ENCODE assay signal across 25 mouse cellular contexts in the genomic region with DNA sequence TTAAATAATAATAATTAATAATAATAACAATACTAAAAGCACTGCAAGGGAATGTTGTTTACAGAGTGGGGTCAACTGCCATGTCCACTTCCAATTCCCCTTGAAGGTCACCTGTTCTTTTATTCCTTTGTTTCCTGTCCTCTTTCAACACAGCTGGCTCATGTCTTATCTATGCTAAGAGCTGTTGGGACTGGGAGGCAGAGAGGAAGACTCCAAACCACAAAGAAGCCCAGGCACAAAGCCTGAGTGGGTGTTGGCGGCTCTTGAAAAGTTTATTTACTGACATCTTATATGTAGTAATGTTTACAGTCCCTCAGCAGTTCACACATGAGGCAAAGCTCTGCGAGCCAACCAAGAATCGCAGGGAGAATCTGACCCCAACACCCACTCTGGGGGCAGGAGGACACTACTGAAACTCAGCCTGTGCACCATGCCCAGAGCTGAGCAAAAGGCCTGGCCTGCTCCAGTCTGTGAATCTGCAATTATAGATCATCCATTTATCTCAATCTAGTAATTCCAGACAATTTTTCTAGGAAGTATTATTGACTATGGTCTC. TPM values are rescaled to one million over a fixed set of nuclear protein-coding genes. Genes with fewer than 3 reads are reported as not detected.
DNase-seq lines count a peak whose midpoint lies in the region; ATAC-seq lines count a peak whose summit lies in the region.
"Had no signal": no experiment of that assay in that cellular context is flagged by ENCODE, and none has a peak within 500 bp of the region (broad histone marks: within the 10 kb centered on the region; RNA-seq: fewer than 3 reads in every experiment).

No protein-coding gene starts in this region.

- 20% methylated on average over 3 of the region's 3 CpGs for WGBS in liver, embryonic 13.5 days (ENCODE audit: insufficient replicate concordance)

- H3K27ac ChIP-seq in liver, embryonic 13.5 days = no peak overlapping the region
- H3K27ac ChIP-seq: embryonic facial prominence, embryonic 13.5 days; forebrain, embryonic 13.5 days; heart, embryonic 15.5 days; hindbrain, embryonic 13.5 days; hindbrain, postnatal 0 days had no signal

- no peaks in the 10 kb centered on the region for H3K36me3 ChIP-seq in liver, embryonic 13.5 days
- no peaks in the 10 kb centered on the region for H3K36me3 ChIP-seq in megakaryocyte, embryonic 14.5 days (replicated peaks; ENCODE audit: low read length)
- H3K36me3 ChIP-seq: embryonic facial prominence, embryonic 13.5 days; heart, embryonic 15.5 days; hindbrain, embryonic 13.5 days had no signal

- H3K4me3 ChIP-seq in liver, embryonic 13.5 days (replicated peaks) = no peak overlapping the region
- H3K4me3 ChIP-seq in megakaryocyte, embryonic 14.5 days (replicated peaks) = peak overlapping the region; percentile 2
- H3K4me3 ChIP-seq: embryonic facial prominence, embryonic 13.5 days; forebrain, embryonic 13.5 days; heart, embryonic 15.5 days; hindbrain, embryonic 13.5 days had no signal

- H3K4me1 ChIP-seq in liver, embryonic 13.5 days (replicated peaks) = peaks cover 10% of the 10 kb centered on the region
- H3K4me1 ChIP-seq in megakaryocyte, embryonic 14.5 days = peaks cover 41% of the 10 kb centered on the region
- H3K4me1 ChIP-seq: embryonic facial prominence, embryonic 13.5 days; forebrain, embryonic 13.5 days; heart, embryonic 15.5 days; hindbrain, embryonic 13.5 days had no signal

- no peaks in the 10 kb centered on the region for H3K27me3 ChIP-seq in liver, embryonic 13.5 days
- no peaks in the 10 kb centered on the region for H3K27me3 ChIP-seq in megakaryocyte, embryonic 14.5 days (replicated peaks)
- H3K27me3 ChIP-seq: CH12.LX; embryonic facial prominence, embryonic 13.5 days; forebrain, embryonic 13.5 days; heart, embryonic 15.5 days; hindbrain, embryonic 13.5 days had no signal

- no peaks in the 10 kb centered on the region for H3K9me3 ChIP-seq in liver, embryonic 13.5 days (replicated peaks)
- H3K9me3 ChIP-seq in megakaryocyte, embryonic 14.5 days = peaks cover 18% of the 10 kb centered on the region
- H3K9me3 ChIP-seq: heart, embryonic 15.5 days had no signal

- ATAC-seq in liver, embryonic 13.5 days (ENCODE audit: low read depth) = peak; percentile 39; the same call in 1 of the 2 replicates
- no peak for ATAC-seq in megakaryocyte, adult 5-6 weeks (ENCODE audit: poor library complexity, severe bottlenecking)
- ATAC-seq in granulocyte monocyte progenitor cell, adult 5-6 weeks (replicated peaks; ENCODE audit: poor library complexity, severe bottlenecking) = peak; percentile 35; the same call in 1 of the 2 replicates
- 0 out of 2 replicates have a peak, but pooled peaks have one; percentile 32 for ATAC-seq in megakaryocyte-erythroid progenitor cell, adult 5-6 weeks (replicated peaks; ENCODE audit: low FRiP score, low TSS enrichment, poor library complexity, severe bottlenecking)
- ATAC-seq: forebrain, embryonic 13.5 days; forebrain, postnatal 0 days; hindbrain, postnatal 0 days had no signal

- no peak for DNase-seq in liver, embryonic 13.5 days
- DNase-seq in liver = no peak
- DNase-seq in kidney, postnatal 4 days = no peak
- no peak for DNase-seq in right cerebral cortex, postnatal 10 days (ENCODE audit: low spot score in 2 of 2)
- DNase-seq: adrenal gland, postnatal 10 days; cerebellum, adult 11-12 months; cerebellum, adult 9-10 months; cerebellum, postnatal 25 days; forebrain, postnatal 0 days; gastrocnemius, postnatal 25 days; heart, adult 18-20 months; heart, postnatal 14 days had no signal

- no peak overlapping the region for H3K4me2 ChIP-seq in liver, embryonic 13.5 days
- H3K4me2 ChIP-seq: embryonic facial prominence, embryonic 13.5 days; forebrain, embryonic 13.5 days; heart, embryonic 11.5 days; heart, embryonic 15.5 days; hindbrain, embryonic 13.5 days had no signal

- H3K9ac ChIP-seq in liver, embryonic 13.5 days = no peak overlapping the region
- H3K9ac ChIP-seq: embryonic facial prominence, embryonic 13.5 days; forebrain, embryonic 13.5 days; forebrain, postnatal 0 days; heart, embryonic 15.5 days; hindbrain, embryonic 13.5 days had no signal

RNA-seq across cellular contexts. Expression of a gene that starts 14.8 kb away (rescaled TPM):
- polyA plus RNA-seq in liver, embryonic 13.5 days (2015; fragmentation: Nextera tagmentation; extraction: Ambion mirVana) = 17.1 and 18.7 TPM in 2 replicates
- polyA plus RNA-seq in megakaryocyte, embryonic 14.5 days (2012; ENCODE audit: insufficient read depth, low replicate concordance) = 0.77 and 2.3 TPM in 2 replicates
- total RNA-seq in megakaryocyte, adult 5-6 weeks (2015) = 31.3 and 35.9 TPM in 2 replicates
- 33.8 and 39.8 TPM in 2 replicates for total RNA-seq in megakaryocyte, adult 5-6 weeks (2017)
- 15.6 and 24.0 TPM in 2 replicates for total RNA-seq in granulocyte monocyte progenitor cell, adult 5-6 weeks (2014; fragmentation: Nextera tagmentation)
- 21.8 and 29.7 TPM in 2 replicates for total RNA-seq in granulocyte monocyte progenitor cell, adult 5-6 weeks (2017)
- total RNA-seq in megakaryocyte-erythroid progenitor cell, adult 5-6 weeks (2014; fragmentation: Nextera tagmentation) = 24.2 and 45.2 TPM in 2 replicates
- 30.2 and 30.5 TPM in 2 replicates for total RNA-seq in megakaryocyte-erythroid progenitor cell, adult 5-6 weeks (2017)

RNA-seq across cellular contexts. Expression of a gene that starts 45.6 kb away (rescaled TPM):
- not detected in 2 replicates for polyA plus RNA-seq in liver, embryonic 13.5 days (2015; fragmentation: Nextera tagmentation; extraction: Ambion mirVana)
- not detected in 2 replicates for polyA plus RNA-seq in megakaryocyte, embryonic 14.5 days (2012; ENCODE audit: insufficient read depth, low replicate concordance)
- not detected in 2 replicates for total RNA-seq in megakaryocyte, adult 5-6 weeks (2015)
- total RNA-seq in megakaryocyte, adult 5-6 weeks (2017) = not detected in 2 replicates
- total RNA-seq in granulocyte monocyte progenitor cell, adult 5-6 weeks (2014; fragmentation: Nextera tagmentation) = not detected in 2 replicates
- not detected in 2 replicates for total RNA-seq in granulocyte monocyte progenitor cell, adult 5-6 weeks (2017)
- not detected in 2 replicates for total RNA-seq in megakaryocyte-erythroid progenitor cell, adult 5-6 weeks (2014; fragmentation: Nextera tagmentation)
- not detected in 2 replicates for total RNA-seq in megakaryocyte-erythroid progenitor cell, adult 5-6 weeks (2017)
- total RNA-seq: adrenal gland, postnatal 10 days; CH12.LX; forebrain, postnatal 0 days; gastrocnemius, adult 18-20 months; gastrocnemius, postnatal 25 days; heart, adult 18-20 months; heart, postnatal 14 days; hematopoietic stem cell, adult 5-6 weeks; hindbrain, postnatal 0 days had no signal
- polyA plus RNA-seq: embryonic facial prominence, embryonic 13.5 days; forebrain, embryonic 13.5 days; forebrain, postnatal 0 days; heart, embryonic 11.5 days; heart, embryonic 15.5 days; hindbrain, embryonic 13.5 days; hindbrain, postnatal 0 days had no signal
